Mouse (Mus musculus) small intestine, adult 2 months (tissue): ENCODE results near the gene Atrn.

Experiments
- CTCF ChIP-seq: fragments of 200-500 bp; IDR thresholded peaks from 2 replicates; pipeline ENCODE4 v1.5.1; 2012; ENCODE audit warnings: low read depth, mild to moderate bottlenecking, control low read depth, inconsistent platforms, low read length, moderate library complexity, mixed read lengths; ENCODE audit not compliant: insufficient replicate concordance, insufficient read length; ENCODE audit errors: extremely low read depth
- POLR2A ChIP-seq: fragments of 200-500 bp; IDR thresholded peaks from 2 replicates; pipeline ENCODE4 v1.6.1; 2012; ENCODE audit warnings: low read depth, mild to moderate bottlenecking, control low read depth, inconsistent platforms, low read length, moderate library complexity

GRCm38 (mm10) chr2:130971030-130971429 is 64.7 kb downstream of the Atrn start:
- no peak for TF ChIP-seq CTCF
- TF ChIP-seq POLR2A: no peak
